Mouse (Mus musculus) kidney, embryonic 14.5 days (tissue): ENCODE measurements around the gene Phlda1. TPM values are rescaled to one million over a fixed set of nuclear protein-coding genes. Genes with fewer than 3 reads are reported as not detected.

Experiments used
- ATAC-seq: fragments of 200-750 bp; cut with Nextera tagmentation; 2 replicates; pipeline ENCODE4 v1.8.0; 2017; ENCODE audit warnings: moderate number of reproducible peaks, mild to moderate bottlenecking, moderate TSS enrichment, moderate library complexity; ENCODE audit not compliant: low FRiP score, low TSS enrichment
- H3K27ac ChIP-seq: fragments of 300-500 bp; sonication (generic); 2 replicates; pipeline ENCODE4 v1.5.1; 2014; ENCODE audit warnings: low read depth, mild to moderate bottlenecking, low read length, moderate library complexity, mixed read lengths
- H3K27me3 ChIP-seq: fragments of 300-500 bp; sonication (generic); 2 replicates; pipeline ENCODE4 v1.6.1; 2014; ENCODE audit warnings: mild to moderate bottlenecking, low read length; ENCODE audit not compliant: control insufficient read depth, insufficient read depth
- H3K36me3 ChIP-seq: fragments of 300-500 bp; sonication (generic); 2 replicates; pipeline ENCODE4 v1.6.1; 2014; ENCODE audit warnings: low read length, mixed read lengths; ENCODE audit not compliant: control insufficient read depth, insufficient read depth
- H3K4me1 ChIP-seq: fragments of 300-500 bp; sonication (generic); 2 replicates; pipeline ENCODE4 v1.6.1; 2014; ENCODE audit warnings: low read length, mixed read lengths; ENCODE audit not compliant: control insufficient read depth, insufficient read depth
- H3K4me2 ChIP-seq: fragments of 300-500 bp; sonication (generic); replicated peaks from 2 replicates; pipeline ENCODE4 v1.6.1; 2014; ENCODE audit warnings: low read depth, mild to moderate bottlenecking, low read length
- H3K4me3 ChIP-seq: fragments of 300-500 bp; sonication (generic); 2 replicates; pipeline ENCODE4 v1.5.1; 2014; ENCODE audit warnings: mild to moderate bottlenecking, low read length
- H3K9ac ChIP-seq: fragments of 300-500 bp; sonication (generic); 2 replicates; pipeline ENCODE4 v1.6.1; 2014; ENCODE audit warnings: low read depth, mild to moderate bottlenecking, low read length, moderate library complexity
- H3K9me3 ChIP-seq: fragments of 300-500 bp; sonication (generic); 2 replicates; pipeline ENCODE4 v1.6.1; 2016; ENCODE audit warnings: low read length; ENCODE audit not compliant: control insufficient read depth
- WGBS: fragments of 180-500 bp; shearing (Covaris S2); extraction: QIAGEN DNeasy Blood & Tissue Kit; methylation state at CpG from one replicate; pipeline ENCODE4 v1.1.7; 2014; 5-methylcytosine and 5-hydroxymethylcytosine counted together
- polyA plus RNA-seq: library from polyadenylated mRNA; unstranded; fragments of >200 nt; fragmentation: Nextera tagmentation; extraction: Ambion mirVana; gene quantifications from 2 replicates; pipeline ENCODE4 v1.2.1, GENCODE M21; 2014

Phlda1 gene
- polyA plus RNA-seq, 1 experiment from 2014 or later: 42.3 TPM

- no peaks in the 10 kb centered on the region for H3K36me3 ChIP-seq
- no peak overlapping the region for H3K27ac ChIP-seq
- H3K4me2 ChIP-seq: no peak overlapping the region
- H3K4me1 ChIP-seq: peaks cover 16% of the 10 kb centered on the region; the same call in 1 of the 2 replicates
- H3K4me3 ChIP-seq: no peak overlapping the region
- WGBS: 82% methylated on average over 4 of the region's 4 CpGs
- ATAC-seq: no peak
- H3K27me3 ChIP-seq: no peaks in the 10 kb centered on the region
- no peak overlapping the region for H3K9ac ChIP-seq
- H3K9me3 ChIP-seq: no peaks in the 10 kb centered on the region
Measured at GRCm38 (mm10) chr10:111545648-111546047, 39.6 kb downstream of the Phlda1 start.

DNA sequence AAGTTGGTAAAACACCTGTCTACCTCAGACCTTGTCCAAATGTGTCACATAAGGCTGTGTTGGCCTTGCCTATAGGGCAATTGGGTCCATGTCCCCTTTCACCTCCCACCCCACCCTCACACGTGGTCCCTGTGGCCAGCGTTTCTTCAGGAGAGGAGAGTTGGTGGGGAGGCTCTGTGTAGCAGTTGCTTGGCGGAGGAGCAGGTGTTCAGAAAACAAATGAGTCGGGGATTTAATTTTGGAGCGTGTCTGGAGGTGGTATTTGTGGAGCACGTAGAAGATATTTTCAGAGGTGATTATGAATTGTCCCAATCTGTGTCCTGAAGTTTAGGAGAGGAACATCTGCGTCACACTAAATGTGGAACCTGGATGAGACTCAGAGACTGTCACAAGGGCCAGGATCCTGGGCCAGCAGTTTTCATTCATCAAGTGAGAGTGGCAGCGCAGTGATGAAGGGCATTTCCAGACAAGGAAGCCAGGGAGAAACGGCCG, 41.8 kb downstream of the Phlda1 start:
- ATAC-seq: no peak
- H3K9me3 ChIP-seq: no peaks in the 10 kb centered on the region
- no peak overlapping the region for H3K27ac ChIP-seq
- WGBS: 69% methylated on average over 10 of the region's 10 CpGs
- H3K4me3 ChIP-seq: no peak overlapping the region
- H3K4me2 ChIP-seq: no peak overlapping the region
- no peaks in the 10 kb centered on the region for H3K27me3 ChIP-seq
- peaks cover 12% of the 10 kb centered on the region; the same call in 1 of the 2 replicates for H3K4me1 ChIP-seq
- no peak overlapping the region for H3K9ac ChIP-seq
- no peaks in the 10 kb centered on the region for H3K36me3 ChIP-seq

GRCm38 (mm10) chr10:111550075-111550695, 44.1 kb downstream of the Phlda1 start:
- WGBS: 55% methylated on average over 6 of the region's 6 CpGs
- peaks cover 15% of the 10 kb centered on the region for H3K4me1 ChIP-seq
- no peak overlapping the region for H3K9ac ChIP-seq
- ATAC-seq: no peak
- H3K4me3 ChIP-seq: no peak overlapping the region
- H3K9me3 ChIP-seq: no peaks in the 10 kb centered on the region
- H3K27me3 ChIP-seq: no peaks in the 10 kb centered on the region
- H3K4me2 ChIP-seq: no peak overlapping the region
- no peak overlapping the region for H3K27ac ChIP-seq
- H3K36me3 ChIP-seq: no peaks in the 10 kb centered on the region

GRCm38 (mm10) chr10:111553695-111554094, 47.6 kb downstream of the Phlda1 start:
- H3K4me2 ChIP-seq: no peak overlapping the region
- H3K4me3 ChIP-seq: no peak overlapping the region
- no peaks in the 10 kb centered on the region for H3K9me3 ChIP-seq
- peaks cover 22% of the 10 kb centered on the region for H3K4me1 ChIP-seq
- no peaks in the 10 kb centered on the region for H3K27me3 ChIP-seq
- peak overlapping the region; percentile 43; the same call in 1 of the 2 replicates for H3K27ac ChIP-seq
- ATAC-seq: peak; percentile 53; the same call in 1 of the 2 replicates
- WGBS: 17% methylated on average over 7 of the region's 7 CpGs
- no peaks in the 10 kb centered on the region for H3K36me3 ChIP-seq
- H3K9ac ChIP-seq: no peak overlapping the region

GRCm38 (mm10) chr10:111554651-111555050, 48.6 kb downstream of the Phlda1 start:
- H3K9me3 ChIP-seq: no peaks in the 10 kb centered on the region
- no peak overlapping the region for H3K4me3 ChIP-seq
- H3K27ac ChIP-seq: no peak overlapping the region
- WGBS: 84% methylated on average over 5 of the region's 5 CpGs
- H3K4me2 ChIP-seq: no peak overlapping the region
- H3K4me1 ChIP-seq: peaks cover 28% of the 10 kb centered on the region
- no peaks in the 10 kb centered on the region for H3K27me3 ChIP-seq
- H3K36me3 ChIP-seq: no peaks in the 10 kb centered on the region
- H3K9ac ChIP-seq: no peak overlapping the region
- ATAC-seq: no peak

DNA sequence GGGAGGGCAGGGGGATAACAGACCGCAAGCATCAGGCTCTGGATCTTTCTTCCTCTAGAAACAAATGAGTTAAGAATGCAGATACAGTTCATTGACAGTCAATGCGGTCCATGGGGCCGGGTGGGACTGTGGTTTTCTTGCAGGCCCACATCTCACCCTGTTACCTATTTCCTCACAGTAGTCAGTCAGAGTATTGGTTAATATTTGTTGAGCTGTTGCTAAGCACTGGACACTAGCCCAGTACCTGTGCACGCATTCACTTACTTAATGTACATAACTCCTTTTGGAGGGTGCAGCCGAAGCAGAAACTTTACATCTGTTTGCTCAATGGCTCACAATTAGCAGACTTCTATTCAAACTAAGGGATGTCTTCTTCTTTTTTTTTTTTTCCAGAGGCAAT, 52.1 kb downstream of the Phlda1 start:
- H3K4me2 ChIP-seq: no peak overlapping the region; the same call in 1 of the 2 replicates
- H3K9me3 ChIP-seq: no peaks in the 10 kb centered on the region
- peak; percentile 47; the same call in 1 of the 2 replicates for ATAC-seq
- WGBS: 42% methylated on average over 5 of the region's 5 CpGs
- no peaks in the 10 kb centered on the region for H3K36me3 ChIP-seq
- H3K4me3 ChIP-seq: no peak overlapping the region
- H3K27ac ChIP-seq: no peak overlapping the region
- no peaks in the 10 kb centered on the region for H3K27me3 ChIP-seq
- H3K9ac ChIP-seq: no peak overlapping the region
- peaks cover 23% of the 10 kb centered on the region for H3K4me1 ChIP-seq

Other genes starting within 250 kb of the Phlda1 start
- gene Bbs10, start 207.6 kb upstream of the Phlda1 start, polyA plus RNA-seq: 5.1 and 6.7 TPM in 2 replicates
- 315 and 346 TPM in 2 replicates for gene Nap1l1, start 33.1 kb upstream of the Phlda1 start, polyA plus RNA-seq